Mouse (Mus musculus) kidney, postnatal 4 days (tissue): ENCODE measurements at regions not wholly inside any gene's neighbourhood (a gene's known extent, or its start where the extent isn't known, plus 50 kb on each side); places are given as distances from the start of the nearest gene placed in this dataset.

Experiments used
- DNase-seq, 2 experiments: peaks; one replicate each; pipeline ENCODE4 v3.0.0; 2021; ENCODE audit warnings: mixed read lengths in 2 of 2

GRCm38 (mm10) chr9:100404426-100404825 lies 82.2 kb downstream of the Il20rb start:
- no peak for DNase-seq

GRCm38 (mm10) chr9:100400366-100400765 lies 86.2 kb downstream of the Il20rb start:
- DNase-seq: peak; percentile 23 to 39

- no peak for DNase-seq
Observed at GRCm38 (mm10) chr9:100396340-100396910, 90.2 kb downstream of the Il20rb start.

GRCm38 (mm10) chr9:100395711-100396110 lies 90.9 kb downstream of the Il20rb start:
- DNase-seq: peak; percentile 91

GRCm38 (mm10) chr9:100394632-100395031 lies 92.0 kb downstream of the Il20rb start:
- no peak for DNase-seq

- DNase-seq: no peak
Observed at GRCm38 (mm10) chr9:100394166-100394565, 92.4 kb downstream of the Il20rb start.

GRCm38 (mm10) chr9:100392262-100392661 lies 94.3 kb downstream of the Il20rb start:
- no peak for DNase-seq

GRCm38 (mm10) chr9:100391566-100392213 lies 94.9 kb downstream of the Il20rb start:
- no peak for DNase-seq

GRCm38 (mm10) chr9:100388393-100388792 lies 98.2 kb downstream of the Il20rb start:
- no peak for DNase-seq

- no peak for DNase-seq
Observed at GRCm38 (mm10) chr9:100387171-100387685, 99.4 kb downstream of the Il20rb start.

- peak; percentile 81 for DNase-seq
Observed at GRCm38 (mm10) chr9:100382492-100382891, 104.1 kb downstream of the Il20rb start.

- no peak for DNase-seq
Observed at GRCm38 (mm10) chr9:100369921-100370320, 116.7 kb downstream of the Il20rb start.

- DNase-seq: no peak
Observed at GRCm38 (mm10) chr9:100366816-100367215, 119.8 kb downstream of the Il20rb start.

GRCm38 (mm10) chr9:100359934-100360716 lies 126.5 kb downstream of the Il20rb start:
- DNase-seq: peak; percentile 49 to 55

GRCm38 (mm10) chr9:100357553-100357952 lies 129.0 kb downstream of the Il20rb start:
- no peak for DNase-seq

GRCm38 (mm10) chr9:100340796-100341195 lies 145.8 kb downstream of the Il20rb start:
- DNase-seq: peak in 1 of 2 experiments; percentile 3

GRCm38 (mm10) chr9:100307765-100308164 lies 178.8 kb downstream of the Il20rb start:
- no peak for DNase-seq

GRCm38 (mm10) chr9:100307364-100307763 lies 179.2 kb downstream of the Il20rb start:
- no peak for DNase-seq

- no peak for DNase-seq
Observed at GRCm38 (mm10) chr9:100303762-100304161, 182.8 kb downstream of the Il20rb start.

GRCm38 (mm10) chr9:100301613-100302012 lies 185.0 kb downstream of the Il20rb start:
- peak; percentile 28 to 39 for DNase-seq

- no peak for DNase-seq
Observed at GRCm38 (mm10) chr9:100277361-100277760, 209.2 kb downstream of the Il20rb start.

- DNase-seq: no peak
Observed at GRCm38 (mm10) chr9:100266528-100267387, 219.8 kb downstream of the Il20rb start.

- no peak for DNase-seq
Observed at GRCm38 (mm10) chr9:100252409-100252808, 234.2 kb downstream of the Il20rb start.
